Mouse (Mus musculus) adrenal gland, postnatal 14 days (tissue): Measurements from ENCODE around the gene Arhgdia. TPM values are rescaled to one million over a fixed set of nuclear protein-coding genes. Genes with fewer than 3 reads are reported as not detected.

Experiments
- DNase-seq: peaks from one replicate; pipeline ENCODE4 v3.0.0; 2021; ENCODE audit warnings: mixed read lengths
- long read RNA-seq, 2 experiments: library from polyadenylated mRNA; stranded (forward); transcript quantifications; one replicate each; pipeline ENCODE4 v2.0.0; 2021
- total RNA-seq: library from RNA; stranded (reverse); gene quantifications from 2 replicates; pipeline ENCODE4 v1.2.3, GENCODE M21; 2021

Arhgdia gene
- 268 and 310 TPM in 2 replicates for total RNA-seq
- long read RNA-seq, experiment 1, transcript Arhgdia-202 (6 exons, 1,867 nt) = major isoform, 528 of 606 reads
- long read RNA-seq, experiment 1, transcript Arhgdia-201 (6 exons, 2,150 nt) = minor isoform, 10 of 606 reads
- long read RNA-seq, experiment 1, partial matches to known transcripts = 8 of 606 reads
- long read RNA-seq, experiment 1, other reads (novel, unspliced or antisense) = 60 of 606 reads
- long read RNA-seq, experiment 2, transcript Arhgdia-201 (6 exons, 2,150 nt) = minor isoform, 10 of 411 reads
- long read RNA-seq, experiment 2, transcript Arhgdia-202 (6 exons, 1,867 nt) = major isoform, 349 of 411 reads
- long read RNA-seq, experiment 2, partial matches to known transcripts = 12 of 411 reads
- long read RNA-seq, experiment 2, other reads (novel, unspliced or antisense) = 40 of 411 reads

DNA sequence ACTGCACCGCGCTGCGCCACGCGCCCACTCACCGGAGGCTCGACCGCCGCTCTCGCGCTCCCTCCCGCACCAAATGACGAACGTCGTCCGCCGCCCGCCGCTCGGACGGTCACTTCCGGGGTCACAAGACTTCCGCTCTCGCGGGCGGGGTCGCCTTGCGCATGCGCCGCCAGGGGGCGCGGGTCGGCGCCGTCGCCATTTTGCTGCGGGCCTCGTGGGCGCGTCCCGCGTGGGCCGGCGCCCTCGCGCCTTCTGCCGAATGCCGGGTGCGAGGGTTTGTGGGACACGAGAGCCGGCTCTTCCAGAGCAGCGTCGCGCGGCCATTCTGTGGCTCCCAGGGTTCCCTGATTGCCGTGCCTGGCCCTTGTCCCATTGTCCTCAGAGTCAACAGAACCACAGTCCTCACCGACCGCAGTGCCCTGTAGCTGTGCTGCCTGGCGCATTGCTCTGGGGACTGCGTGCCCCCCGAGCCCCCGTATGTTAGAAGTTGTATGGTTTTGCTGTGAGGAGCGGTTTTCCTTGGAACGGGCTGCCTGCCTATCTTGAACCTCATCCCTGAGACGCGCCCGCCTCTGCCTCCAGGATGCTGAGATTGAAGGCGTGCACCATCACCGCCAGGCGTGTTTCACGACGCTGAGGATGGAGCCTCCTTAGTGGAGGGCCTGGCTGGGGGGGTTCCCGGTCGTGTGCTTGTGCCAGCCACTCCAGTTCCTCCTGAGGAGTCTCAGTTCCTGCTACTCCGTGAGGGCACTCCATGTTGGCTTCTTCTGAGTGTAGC lies at the start of gene Arhgdia:
Arhgdia (minus strand) TSS at position 135 of the 778 bp plus-strand sequence.
- DNase-seq = peak; percentile 95

DNA sequence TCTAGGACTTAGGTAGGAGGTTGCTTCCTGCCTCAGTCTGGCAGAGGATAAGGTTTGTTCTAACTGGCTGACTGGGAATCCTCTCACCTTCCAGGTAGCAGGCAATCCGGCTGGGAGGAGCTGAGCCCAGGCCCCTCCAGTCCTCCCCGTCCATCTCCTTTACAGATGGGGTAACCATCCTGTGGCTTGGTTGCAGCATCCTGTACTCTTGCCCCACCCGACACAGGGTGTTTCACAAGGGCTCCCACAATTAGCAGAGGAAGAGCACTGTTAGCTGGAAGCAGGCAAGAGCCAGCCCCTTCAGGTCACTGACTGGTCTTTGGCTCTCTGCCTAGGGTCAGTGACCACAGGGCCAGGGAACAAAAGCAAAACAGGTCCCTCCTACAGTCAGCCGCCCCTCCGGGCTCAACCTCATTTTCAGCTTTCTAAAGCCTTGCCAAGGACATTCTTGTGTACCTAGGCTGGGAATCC lies 49.0 kb upstream of the Arhgdia start:
- peak; percentile 74 for DNase-seq

DNA sequence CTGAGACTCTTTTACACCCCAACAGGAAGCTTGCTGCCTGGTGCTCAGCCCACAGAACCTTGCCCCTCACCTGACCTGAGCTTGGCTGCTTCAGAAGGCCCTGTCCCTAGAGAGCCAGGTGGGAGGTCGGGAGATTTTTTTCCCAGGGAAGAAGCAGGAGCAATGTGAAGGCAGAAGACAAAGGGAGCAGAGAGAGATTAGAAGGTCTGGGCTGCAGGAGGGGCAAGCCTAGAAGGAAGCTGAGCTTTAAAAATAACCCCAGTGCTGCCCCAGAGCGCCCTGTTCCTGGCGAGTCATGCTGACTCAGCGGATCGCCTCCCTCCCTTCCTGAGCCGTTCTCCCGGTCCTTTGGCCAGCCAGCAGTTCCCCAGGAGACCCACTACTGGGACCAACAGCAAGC lies 48.5 kb upstream of the Arhgdia start:
- peak; percentile 75 for DNase-seq

DNA sequence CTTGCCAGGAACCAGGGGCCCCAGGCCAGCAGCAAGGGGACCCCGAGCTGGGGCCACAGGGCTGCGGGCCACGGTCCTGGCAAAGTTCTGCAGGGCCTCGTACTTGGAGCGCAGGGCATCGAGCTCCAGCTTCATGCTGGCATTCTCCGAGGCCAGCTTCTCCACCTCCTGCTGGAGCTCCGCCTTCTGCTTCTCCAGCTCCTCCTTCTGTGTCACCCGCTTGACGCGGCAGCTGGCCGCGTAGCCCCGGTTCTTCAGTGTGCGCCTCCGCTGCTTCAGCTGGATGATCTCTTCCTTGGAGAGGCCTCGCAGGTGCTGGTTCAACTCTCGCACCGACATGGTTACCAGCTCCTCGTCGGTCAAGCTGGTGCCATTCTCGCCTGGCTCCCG lies 47.9 kb upstream of the Arhgdia start:
- DNase-seq = peak; percentile 63

DNA sequence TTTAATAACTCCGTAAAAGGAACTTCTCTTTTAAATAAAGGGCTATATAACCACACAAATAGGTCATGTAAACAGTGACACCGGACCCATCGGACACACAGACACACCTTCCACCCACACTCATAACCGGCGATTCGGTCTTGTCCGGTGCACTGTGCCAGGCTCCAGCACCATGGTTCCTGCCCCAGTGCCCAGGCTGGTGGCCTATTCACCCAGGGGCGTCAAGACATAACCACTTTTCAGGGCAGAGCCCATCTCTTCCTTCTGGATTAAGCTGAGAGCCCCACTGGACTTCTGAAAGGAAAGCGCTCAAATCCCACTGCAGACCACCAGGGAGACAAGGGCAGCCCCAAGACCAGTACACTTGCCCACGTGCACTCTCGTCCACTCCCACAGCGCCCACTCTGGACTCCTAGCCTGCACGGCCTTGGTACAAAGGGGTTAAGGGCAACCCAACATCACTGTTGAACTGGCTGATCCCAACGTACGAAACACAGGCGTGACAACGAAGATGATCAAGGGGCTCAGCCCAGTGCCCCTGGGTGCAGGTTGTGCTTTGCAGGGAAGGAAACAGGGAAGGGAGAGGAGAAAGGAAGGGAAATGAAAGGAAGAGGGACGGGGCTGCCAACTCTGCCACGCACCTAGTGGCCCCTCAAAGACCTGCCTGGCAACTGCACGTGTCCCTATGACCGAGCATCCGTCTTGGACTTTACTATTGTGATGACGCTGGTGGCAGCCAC lies 47.3 kb upstream of the Arhgdia start:
- DNase-seq = no peak

DNA sequence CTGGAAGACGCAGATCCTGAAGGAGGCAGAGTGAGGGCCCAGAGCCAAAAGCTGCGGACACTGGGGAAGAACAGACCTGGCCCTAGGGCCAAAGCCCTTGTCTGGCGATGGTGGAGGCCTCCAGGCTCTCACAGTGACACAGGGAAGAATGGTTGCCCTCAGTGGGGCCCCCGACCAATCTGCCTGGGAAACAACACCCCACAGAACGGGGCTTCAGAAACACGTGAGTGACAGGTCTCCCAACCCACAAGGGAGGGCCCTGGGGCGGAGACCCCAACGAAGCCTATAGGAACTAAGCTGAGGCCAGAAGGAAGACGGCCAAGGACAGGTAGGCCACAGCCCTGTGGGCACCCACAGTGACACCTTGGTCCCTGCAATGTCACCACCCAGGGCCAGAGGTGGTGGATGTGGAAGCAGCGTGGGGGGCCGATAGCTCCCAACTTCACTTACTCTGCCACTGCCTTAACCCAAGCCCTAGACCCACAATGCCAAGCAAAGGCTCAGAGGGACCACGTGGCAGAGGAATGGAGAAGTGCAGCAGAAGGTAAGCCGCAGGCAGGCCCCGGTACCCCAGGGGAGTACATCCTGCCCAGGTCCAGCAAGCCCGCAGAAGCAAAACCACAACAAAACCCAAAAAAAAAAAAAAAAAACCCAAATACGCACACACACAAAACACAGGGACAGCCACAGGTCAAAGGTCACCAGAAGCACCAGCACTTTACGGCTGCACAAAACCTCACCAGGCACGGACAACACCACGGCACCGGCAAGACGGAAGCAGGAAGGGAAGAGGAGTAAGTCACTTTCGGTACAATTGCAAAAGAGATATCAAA lies 46.3 kb upstream of the Arhgdia start:
- DNase-seq = no peak

DNA sequence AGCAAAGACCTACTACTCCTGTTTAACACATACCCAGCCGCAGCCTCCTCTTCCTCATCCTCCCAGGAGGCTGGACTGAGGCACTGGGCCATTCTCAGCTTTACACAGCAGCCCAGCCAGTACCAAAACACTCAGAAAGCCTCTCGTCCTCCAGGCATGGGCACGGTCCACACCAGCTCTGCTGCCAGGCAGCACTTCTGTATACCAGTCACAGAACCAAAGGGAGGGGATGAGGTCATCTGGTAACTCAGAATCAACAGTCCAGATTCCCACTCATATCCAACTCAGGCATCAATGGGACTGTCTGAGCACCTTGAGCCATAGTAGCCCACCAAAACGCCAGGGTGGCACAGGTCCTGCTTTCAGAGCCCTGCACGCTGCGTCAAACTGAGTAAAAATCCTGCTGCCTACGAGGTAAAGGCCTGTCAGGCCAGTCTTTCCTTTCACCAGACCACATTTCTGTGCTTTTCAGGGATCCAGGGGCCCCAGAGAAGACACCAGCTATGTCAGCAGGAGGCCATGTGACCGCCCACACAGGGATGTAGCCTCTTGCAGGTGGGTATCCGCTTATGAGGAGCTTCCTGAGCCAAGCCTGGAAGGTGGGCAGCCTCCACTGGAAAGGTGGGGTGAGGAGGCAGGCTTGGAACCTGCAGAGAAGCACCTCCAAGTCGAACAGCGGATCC lies 45.5 kb upstream of the Arhgdia start:
- DNase-seq = no peak

DNA sequence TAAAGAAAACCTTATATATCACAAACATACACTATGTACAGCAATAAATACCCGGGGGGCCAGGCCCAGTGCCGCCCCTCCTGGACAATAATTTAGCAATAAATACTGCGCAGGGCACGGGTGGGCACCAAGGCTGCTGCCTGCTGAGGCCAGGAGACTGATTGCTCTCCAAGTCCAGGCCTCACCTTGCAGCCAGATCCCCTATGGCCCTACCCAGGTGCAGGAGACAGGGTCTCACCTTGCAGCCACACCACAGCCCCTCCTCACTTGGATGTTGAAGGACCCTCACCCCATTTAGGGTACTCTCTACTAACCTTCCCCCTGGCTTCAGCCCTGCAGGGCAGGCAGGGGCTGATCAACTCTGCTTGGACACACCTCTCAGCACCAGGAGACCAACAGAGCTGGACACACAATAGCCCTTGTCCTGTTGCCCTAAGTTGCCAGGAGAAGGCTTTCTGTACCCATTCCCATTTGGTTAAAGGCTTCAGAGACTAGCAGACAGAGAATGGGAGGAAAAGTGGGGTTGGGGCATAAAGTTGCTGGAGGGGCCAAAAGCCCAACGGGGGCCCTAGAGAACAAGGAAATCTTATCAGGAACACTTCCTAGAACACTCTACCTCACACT lies 43.8 kb upstream of the Arhgdia start, which contains the start of gene Sirt7:
Sirt7 (minus strand) TSS at position 89 of the 624 bp plus-strand sequence.
- DNase-seq = no peak

DNA sequence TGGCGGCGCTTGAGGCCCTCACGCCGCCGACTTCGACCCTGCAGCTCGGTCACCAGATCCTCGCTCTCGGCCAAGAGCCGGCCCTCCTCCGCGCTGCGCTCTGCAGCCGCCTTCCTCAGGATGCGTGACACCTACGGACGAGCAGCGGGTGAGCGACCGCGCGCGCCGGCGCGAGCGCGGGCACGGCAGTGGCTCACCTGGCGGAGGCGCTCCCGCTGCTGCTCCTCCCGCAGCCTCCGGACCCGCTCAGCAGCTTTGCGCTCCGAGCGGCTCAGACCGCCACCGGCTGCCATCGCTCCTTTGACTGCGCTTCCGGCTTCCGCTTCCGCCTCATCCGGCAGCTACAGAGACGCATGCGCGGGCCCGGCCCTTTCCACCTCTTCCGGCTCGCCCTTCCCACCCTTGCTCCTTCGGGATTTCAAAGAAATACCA lies 43.3 kb upstream of the Arhgdia start:
- DNase-seq = peak; percentile 93

DNA sequence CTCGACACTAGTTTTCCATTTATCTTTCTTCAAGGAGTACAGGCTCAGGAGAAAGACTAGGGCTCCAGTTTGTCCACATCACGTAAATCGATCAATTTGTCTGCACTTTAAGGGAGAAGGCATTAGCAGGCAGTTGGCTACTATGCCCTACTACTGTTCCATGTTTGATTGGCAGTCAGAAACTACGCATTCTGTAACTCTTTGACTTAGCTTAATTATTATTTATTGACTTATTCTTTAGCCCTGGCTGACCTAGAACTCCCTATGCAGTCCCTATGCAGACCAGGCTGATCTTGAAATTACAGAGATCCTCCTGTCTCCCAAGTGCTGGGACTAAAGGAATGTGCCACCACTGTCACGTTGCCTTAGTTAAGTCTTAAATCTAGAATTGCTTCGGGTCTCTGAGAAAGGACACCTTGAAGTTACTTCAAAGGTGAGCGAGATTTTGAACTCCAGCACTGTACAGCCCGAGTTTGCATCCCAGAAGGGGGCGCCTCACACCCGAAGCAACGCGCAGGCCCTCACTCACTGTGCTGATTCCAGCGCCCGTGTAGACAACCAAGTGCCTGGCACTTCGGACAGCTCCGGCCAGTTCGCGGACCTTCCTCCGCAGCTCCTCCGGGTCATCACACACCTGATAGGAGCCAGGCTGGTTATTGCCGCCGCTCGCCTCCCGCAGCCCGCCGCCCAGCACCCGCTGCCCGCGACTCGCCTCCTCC lies 42.7 kb upstream of the Arhgdia start:
- DNase-seq = peak; percentile 87

DNA sequence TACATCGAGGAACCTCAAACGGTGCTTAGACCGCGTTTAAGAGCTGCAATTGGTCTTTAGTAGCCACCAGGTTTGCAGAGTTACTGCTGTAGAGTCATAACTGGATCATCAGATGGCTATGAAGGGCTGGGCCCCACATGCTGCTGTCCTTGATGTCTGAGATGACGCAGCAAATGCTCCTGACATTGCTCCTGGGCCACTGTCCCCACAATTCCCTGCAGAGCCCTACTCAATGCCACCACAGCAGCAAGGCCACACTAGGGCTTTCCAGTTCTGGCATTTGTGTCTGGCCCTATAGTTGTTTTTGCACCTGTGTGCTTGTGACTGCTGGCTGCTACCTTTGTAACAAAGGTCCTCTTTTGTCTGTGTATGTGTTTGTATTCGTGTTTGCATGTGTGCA lies 41.4 kb upstream of the Arhgdia start:
- DNase-seq = peak; percentile 66

DNA sequence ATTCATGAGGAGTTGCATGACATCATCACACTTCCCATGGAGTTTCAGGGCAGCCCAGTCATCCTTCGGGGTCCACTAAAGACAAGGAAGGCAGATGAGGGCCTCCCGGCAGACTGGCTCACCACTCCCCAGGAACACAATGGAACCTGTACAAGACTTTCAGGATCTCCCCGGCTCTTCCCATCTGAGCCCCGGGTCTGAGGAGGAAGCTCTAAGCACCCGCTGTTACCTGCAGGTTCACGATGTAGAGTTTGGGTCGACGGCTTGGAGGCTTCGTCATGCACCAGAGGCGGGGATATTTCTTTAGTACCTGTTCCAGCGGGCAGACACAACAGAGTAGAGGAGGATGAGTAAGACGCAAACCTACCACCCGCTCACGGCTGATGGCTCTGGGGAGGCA lies 38.8 kb upstream of the Arhgdia start:
- DNase-seq = no peak

DNA sequence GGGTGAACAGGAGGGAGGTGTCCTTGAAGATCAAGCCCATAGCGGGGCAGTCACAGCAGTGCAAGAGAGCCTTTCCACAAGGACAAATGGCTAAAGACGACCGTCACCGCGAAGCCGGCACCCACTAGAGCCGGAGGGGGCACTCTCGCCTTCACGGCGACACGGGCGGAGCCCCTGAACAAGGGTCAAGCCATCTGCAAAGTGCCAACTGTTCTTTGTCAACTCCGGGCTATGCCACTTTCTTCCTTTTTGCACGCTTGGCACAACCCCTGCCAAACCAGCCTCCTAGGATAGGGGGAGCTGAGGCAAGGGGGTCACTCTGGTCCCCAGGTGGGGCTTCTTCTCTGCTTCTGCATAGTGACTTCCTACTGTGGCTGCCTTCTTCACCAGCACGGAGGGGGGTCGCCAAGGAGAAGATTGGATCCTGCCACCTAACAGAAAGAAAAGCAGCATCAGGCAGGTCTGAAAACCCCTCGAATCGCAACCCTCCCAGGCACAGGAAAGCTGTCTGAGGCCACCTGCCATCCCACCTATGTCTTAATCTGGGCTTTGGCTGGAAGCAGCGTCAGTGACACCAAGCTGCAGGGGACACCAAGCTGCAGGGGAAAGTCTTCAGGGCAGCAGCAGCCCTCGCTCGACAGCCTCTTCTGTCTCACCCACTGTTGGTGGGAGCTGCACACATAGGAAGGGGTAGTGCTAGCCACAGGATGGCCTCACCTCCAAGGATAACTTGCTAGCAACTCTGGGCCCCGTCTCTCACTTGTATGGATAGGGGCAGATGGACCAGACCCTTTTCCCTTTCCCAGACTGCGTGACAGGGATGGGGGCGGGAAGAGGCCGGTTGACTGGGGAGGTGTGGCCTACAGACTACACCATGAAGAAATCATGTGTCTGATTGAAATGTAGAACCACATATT lies 37.5 kb upstream of the Arhgdia start:
- DNase-seq = peak; percentile 43

DNA sequence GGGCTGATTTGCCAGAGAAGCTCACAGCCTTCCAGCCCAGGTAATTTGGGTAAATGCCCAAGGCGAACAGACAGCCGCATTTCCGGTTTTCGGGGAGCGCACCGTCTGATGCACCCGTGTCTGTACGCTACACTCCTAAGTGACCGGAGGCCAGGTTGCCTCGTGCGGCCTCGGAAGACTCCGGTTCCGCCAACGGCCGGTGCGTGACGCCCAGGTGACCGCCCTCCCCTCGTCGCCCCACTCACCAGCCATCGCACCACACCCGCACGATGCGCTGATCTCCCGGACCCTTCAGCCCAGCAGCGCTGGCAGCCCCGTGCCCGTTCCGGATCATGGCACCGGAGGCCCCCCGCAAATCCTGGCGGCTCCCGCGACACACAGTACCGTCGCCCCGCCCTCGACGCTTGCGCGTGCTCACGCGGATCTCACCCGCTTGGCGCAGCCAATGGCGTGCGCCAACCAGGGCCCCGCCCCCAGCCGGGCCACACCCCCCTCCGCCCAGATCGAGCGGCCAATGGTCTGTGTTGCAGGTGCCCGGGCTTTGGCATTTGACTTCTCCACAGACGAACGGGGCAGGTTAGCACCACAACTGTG lies 36.2 kb upstream of the Arhgdia start, which contains the start of gene Pcyt2:
Pcyt2 (minus strand) TSS at position 418 of the 594 bp plus-strand sequence.
- peak; percentile 97 for DNase-seq

DNA sequence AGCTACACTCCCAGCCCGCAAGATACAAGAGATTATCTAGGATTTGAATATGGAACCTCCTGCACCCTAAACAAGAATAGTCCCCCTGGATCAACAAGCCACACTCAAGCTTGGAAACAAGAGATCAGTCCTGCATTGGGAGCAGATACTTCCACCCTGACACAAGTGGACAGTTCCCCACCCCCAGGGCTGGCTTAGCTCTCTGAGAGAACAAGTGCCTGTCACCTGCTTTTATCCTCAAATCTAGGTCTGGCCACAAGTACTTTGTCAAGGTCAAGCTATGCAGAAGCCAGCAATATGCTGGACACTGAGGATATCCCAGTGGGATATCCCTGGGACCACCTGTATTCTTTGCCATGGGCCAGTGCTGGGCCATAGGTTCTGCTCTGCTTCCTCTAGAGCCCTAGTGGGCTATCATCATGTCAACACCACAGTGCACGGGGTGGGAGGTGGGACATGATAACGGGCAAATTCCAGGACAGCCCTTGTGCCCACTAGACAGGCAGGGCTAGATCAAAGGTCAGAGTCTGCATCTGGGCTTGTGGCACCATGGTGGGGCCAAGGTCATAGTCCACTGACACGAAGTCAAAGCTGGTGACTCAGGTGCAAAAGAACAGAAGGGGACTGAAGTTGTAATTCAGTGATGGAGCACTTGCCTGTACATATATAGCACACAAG lies 35.3 kb upstream of the Arhgdia start:
- DNase-seq = no peak

DNA sequence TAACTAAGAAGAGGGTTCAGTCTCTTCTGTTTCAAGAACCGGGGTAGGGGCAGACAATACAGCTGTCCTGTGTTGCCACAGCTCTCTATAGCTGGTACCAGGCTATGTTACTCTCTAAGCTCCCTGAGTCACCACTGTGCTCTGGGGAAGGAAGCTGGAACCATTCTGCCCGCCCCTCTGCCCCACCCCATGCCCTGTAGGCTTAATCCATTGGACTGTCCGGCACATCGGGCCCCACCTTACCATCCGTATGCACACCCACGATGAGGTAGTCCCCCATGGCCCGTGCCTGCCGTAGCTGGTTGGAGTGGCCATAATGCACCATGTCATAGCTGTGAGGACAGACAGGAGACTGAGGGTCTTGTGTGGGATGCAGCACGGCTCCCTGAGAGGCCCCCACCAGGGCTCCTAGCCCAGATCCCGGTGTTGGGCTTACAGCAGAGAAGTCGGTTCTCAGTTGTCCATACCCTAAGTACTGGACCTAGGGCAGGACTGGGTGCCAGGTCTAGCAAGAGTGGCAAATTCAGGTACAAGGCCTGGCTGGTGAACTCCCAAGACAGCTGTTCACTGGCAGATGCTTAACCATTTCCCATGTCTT lies 34.3 kb upstream of the Arhgdia start:
- DNase-seq = no peak

DNA sequence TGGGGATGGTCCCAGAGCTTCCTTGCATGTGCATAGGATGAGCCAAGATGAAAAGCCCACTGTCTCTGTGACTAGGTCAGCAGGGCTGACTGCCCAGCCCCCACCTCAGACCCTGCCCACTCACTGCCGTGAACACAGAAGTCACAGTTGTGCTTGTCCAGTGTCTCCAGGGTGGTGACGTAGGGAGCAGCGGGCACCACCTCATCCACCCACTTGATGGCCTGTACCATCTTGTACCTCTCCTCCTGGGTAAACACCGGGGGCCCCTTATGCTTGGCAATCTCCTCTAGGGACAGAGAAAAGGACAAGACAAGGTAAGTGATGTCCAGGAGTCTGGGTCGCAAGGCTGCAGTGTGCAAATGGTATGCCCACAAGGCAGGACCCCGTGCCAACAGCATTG lies 33.7 kb upstream of the Arhgdia start:
- DNase-seq = no peak
